Mouse (Mus musculus) embryonic fibroblast, embryonic 13.5 days (primary cell): ENCODE measurements around the gene Coa3.

Experiments used
- CTCF ChIP-seq: IDR thresholded peaks from 2 replicates; pipeline ENCODE4 v1.5.1; 2011; ENCODE audit warnings: mild to moderate bottlenecking, control low read depth, low read length, moderate library complexity, borderline replicate concordance; ENCODE audit not compliant: insufficient read depth
- POLR2A ChIP-seq: IDR thresholded peaks from 2 replicates; pipeline ENCODE4 v1.6.1; 2011; ENCODE audit warnings: low read depth, mild to moderate bottlenecking, control low read depth, low read length, moderate library complexity

GRCm38 (mm10) chr11:101247521-101248030, 31.3 kb downstream of the Coa3 start:
- no peak for TF ChIP-seq POLR2A
- TF ChIP-seq CTCF = no peak
